Mouse (Mus musculus): ENCODE measurements around the gene Igflr1. TPM values are rescaled to one million over a fixed set of nuclear protein-coding genes. Genes with fewer than 3 reads are reported as not detected.

Igflr1 gene
- polyA plus RNA-seq, 1 experiment, result 0.56 TPM

DNA sequence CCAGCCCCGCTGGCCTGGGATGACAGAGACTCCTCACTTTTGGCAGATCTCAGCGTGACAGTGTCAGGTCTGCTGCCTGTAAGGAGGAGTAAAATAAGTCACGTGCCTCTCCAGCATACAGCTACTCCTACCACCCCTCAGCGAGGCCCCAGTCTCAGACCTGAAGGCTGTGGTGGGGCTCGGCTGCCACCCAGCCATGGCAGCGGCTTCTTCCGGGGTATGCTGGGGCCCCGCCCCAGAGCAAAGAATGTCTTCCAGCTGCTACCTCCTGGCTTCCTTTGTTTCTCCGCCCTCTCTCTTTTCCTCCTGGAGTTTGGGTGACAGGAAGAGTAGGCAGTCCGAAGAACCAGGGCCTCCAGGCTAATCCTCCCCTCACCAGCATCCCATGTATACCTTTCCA is 39.3 kb upstream of the Igflr1 start:
- H3K27me3 ChIP-seq (ENCODE audit: control insufficient read depth, insufficient read depth, insufficient read length), result no peaks in the 10 kb centered on the region
- no peak for TF ChIP-seq MYOD1 (IDR thresholded peaks at IDR 0.05; ENCODE audit: control insufficient read depth, insufficient read length, low read depth)
- no peak for TF ChIP-seq FOSL1 (IDR thresholded peaks at IDR 0.05; ENCODE audit: insufficient read depth, low read length, poor library complexity, severe bottlenecking)
- no peak for TF ChIP-seq CTCF (IDR thresholded peaks at IDR 0.05; ENCODE audit: control insufficient read depth, insufficient read depth, insufficient read length)
- TF ChIP-seq MAX (IDR thresholded peaks at IDR 0.05), result no peak
- no peak for TF ChIP-seq CEBPB (IDR thresholded peaks at IDR 0.05; ENCODE audit: low read depth)
- no peak for TF ChIP-seq USF1 (IDR thresholded peaks at IDR 0.05; ENCODE audit: low read depth)
- no peak for TF ChIP-seq MYOG (IDR thresholded peaks at IDR 0.05; ENCODE audit: control insufficient read depth, extremely low read depth, insufficient read length)
- H3K79me3 ChIP-seq (ENCODE audit: low read depth), result no peaks in the 10 kb centered on the region
- H3ac ChIP-seq (ENCODE audit: control insufficient read depth, insufficient read length, low read depth), result no peak overlapping the region
- H3K79me2 ChIP-seq (ENCODE audit: control insufficient read depth, insufficient read depth), result no peaks in the 10 kb centered on the region
- H3K4me3 ChIP-seq (ENCODE audit: insufficient read depth, poor library complexity, severe bottlenecking), result no peak overlapping the region
- H3K36me3 ChIP-seq (ENCODE audit: control insufficient read depth, insufficient read depth), result no peaks in the 10 kb centered on the region

DNA sequence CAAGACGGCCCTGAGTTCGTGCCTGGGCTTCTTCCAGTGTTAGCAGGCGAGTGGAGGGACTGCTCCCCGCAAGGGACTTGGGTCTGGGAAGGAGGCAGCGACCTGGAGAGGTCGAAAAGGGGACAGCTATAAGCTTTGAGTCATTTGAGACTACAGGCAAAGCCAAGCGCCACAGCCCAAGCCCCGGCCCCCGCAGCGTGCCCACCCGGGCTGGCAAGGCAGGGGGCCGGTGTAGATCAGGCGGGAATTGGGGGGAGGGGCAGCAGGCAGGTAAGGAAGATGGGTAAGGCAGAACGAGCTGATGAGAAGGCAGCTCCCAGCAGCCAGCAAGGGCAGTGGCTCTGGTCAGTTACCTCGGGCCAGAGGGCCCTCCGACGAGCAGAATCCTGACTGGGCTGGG is 38.8 kb upstream of the Igflr1 start:
- Histone ChIP-seq H3K36me3 (ENCODE audit: control insufficient read depth, insufficient read depth) (no peaks in the 10 kb centered on the region), H3ac (ENCODE audit: control insufficient read depth, insufficient read length, low read depth) (no peak overlapping the region), H3K79me3 (ENCODE audit: low read depth) (no peaks in the 10 kb centered on the region), H3K27me3 (ENCODE audit: control insufficient read depth, insufficient read depth, insufficient read length) (no peaks in the 10 kb centered on the region), H3K79me2 (ENCODE audit: control insufficient read depth, insufficient read depth) (no peaks in the 10 kb centered on the region), H3K4me3 (ENCODE audit: insufficient read depth, poor library complexity, severe bottlenecking) (no peak overlapping the region)
- TF ChIP-seq CTCF (IDR thresholded peaks at IDR 0.05; ENCODE audit: control insufficient read depth, insufficient read depth, insufficient read length) (no peak), CEBPB (IDR thresholded peaks at IDR 0.05; ENCODE audit: low read depth) (no peak), USF1 (IDR thresholded peaks at IDR 0.05; ENCODE audit: low read depth) (no peak), MAX (IDR thresholded peaks at IDR 0.05) (no peak), FOSL1 (IDR thresholded peaks at IDR 0.05; ENCODE audit: insufficient read depth, low read length, poor library complexity, severe bottlenecking) (no peak), MYOG (IDR thresholded peaks at IDR 0.05; ENCODE audit: control insufficient read depth, extremely low read depth, insufficient read length) (no peak), MYOD1 (IDR thresholded peaks at IDR 0.05; ENCODE audit: control insufficient read depth, insufficient read length, low read depth) (no peak)

GRCm38 (mm10) chr7:30526981-30527380 is 38.2 kb upstream of the Igflr1 start:
- Histone ChIP-seq H3K4me3 (ENCODE audit: insufficient read depth, poor library complexity, severe bottlenecking) (no peak overlapping the region), H3K36me3 (ENCODE audit: control insufficient read depth, insufficient read depth) (no peaks in the 10 kb centered on the region), H3K27me3 (ENCODE audit: control insufficient read depth, insufficient read depth, insufficient read length) (no peaks in the 10 kb centered on the region), H3ac (ENCODE audit: control insufficient read depth, insufficient read length, low read depth) (no peak overlapping the region), H3K79me3 (ENCODE audit: low read depth) (no peaks in the 10 kb centered on the region), H3K79me2 (ENCODE audit: control insufficient read depth, insufficient read depth) (no peaks in the 10 kb centered on the region)
- no peak for TF ChIP-seq FOSL1 (IDR thresholded peaks at IDR 0.05; ENCODE audit: insufficient read depth, low read length, poor library complexity, severe bottlenecking)
- no peak for TF ChIP-seq MYOD1 (IDR thresholded peaks at IDR 0.05; ENCODE audit: control insufficient read depth, insufficient read length, low read depth)
- TF ChIP-seq MYOG (IDR thresholded peaks at IDR 0.05; ENCODE audit: control insufficient read depth, extremely low read depth, insufficient read length), result no peak
- no peak for TF ChIP-seq CTCF (IDR thresholded peaks at IDR 0.05; ENCODE audit: control insufficient read depth, insufficient read depth, insufficient read length)
- no peak for TF ChIP-seq USF1 (IDR thresholded peaks at IDR 0.05; ENCODE audit: low read depth)
- TF ChIP-seq CEBPB (IDR thresholded peaks at IDR 0.05; ENCODE audit: low read depth), result no peak
- no peak for TF ChIP-seq MAX (IDR thresholded peaks at IDR 0.05)

DNA sequence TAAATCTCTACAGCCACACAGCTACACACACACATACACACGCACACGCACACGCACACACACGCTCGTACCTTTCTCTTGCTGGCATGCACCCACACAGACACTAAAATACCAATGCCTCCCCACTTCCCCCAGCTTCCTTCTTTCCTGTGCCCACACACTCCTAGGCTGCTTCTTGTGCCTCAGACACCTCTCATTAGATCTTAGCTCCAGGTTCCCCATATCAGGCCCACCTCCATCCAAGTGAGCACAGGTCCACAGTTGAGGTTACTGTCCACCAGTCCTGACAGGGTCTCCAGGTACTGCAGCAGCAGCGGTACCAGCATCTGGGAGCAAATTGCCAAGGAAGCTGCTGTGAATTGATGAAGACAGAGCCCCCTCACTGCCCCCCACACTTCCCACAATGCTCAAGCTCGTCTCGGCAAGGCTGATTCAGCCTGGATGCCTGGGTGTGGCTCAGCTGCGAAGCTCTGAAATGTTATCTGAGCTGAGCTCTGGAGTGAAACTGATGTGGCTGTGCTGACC is 33.9 kb upstream of the Igflr1 start:
- no peak overlapping the region for H3ac ChIP-seq (ENCODE audit: control insufficient read depth, insufficient read length, low read depth)
- H3K27me3 ChIP-seq (ENCODE audit: control insufficient read depth, insufficient read depth, insufficient read length), result no peaks in the 10 kb centered on the region
- H3K79me2 ChIP-seq (ENCODE audit: control insufficient read depth, insufficient read depth), result no peaks in the 10 kb centered on the region
- TF ChIP-seq MAX (IDR thresholded peaks at IDR 0.05) (no peak), CEBPB (IDR thresholded peaks at IDR 0.05; ENCODE audit: low read depth) (no peak), FOSL1 (IDR thresholded peaks at IDR 0.05; ENCODE audit: insufficient read depth, low read length, poor library complexity, severe bottlenecking) (no peak), USF1 (IDR thresholded peaks at IDR 0.05; ENCODE audit: low read depth) (no peak)
- no peak overlapping the region for H3K4me3 ChIP-seq (ENCODE audit: insufficient read depth, poor library complexity, severe bottlenecking)
- no peaks in the 10 kb centered on the region for H3K36me3 ChIP-seq (ENCODE audit: control insufficient read depth, insufficient read depth)
- H3K79me3 ChIP-seq (ENCODE audit: low read depth), result no peaks in the 10 kb centered on the region

- no peaks in the 10 kb centered on the region for H3K27me3 ChIP-seq (ENCODE audit: control insufficient read depth, insufficient read depth, insufficient read length)
- H3ac ChIP-seq (ENCODE audit: control insufficient read depth, insufficient read length, low read depth), result no peak overlapping the region
- no peaks in the 10 kb centered on the region for H3K36me3 ChIP-seq (ENCODE audit: control insufficient read depth, insufficient read depth)
- no peaks in the 10 kb centered on the region for H3K79me2 ChIP-seq (ENCODE audit: control insufficient read depth, insufficient read depth)
- TF ChIP-seq FOSL1 (IDR thresholded peaks at IDR 0.05; ENCODE audit: insufficient read depth, low read length, poor library complexity, severe bottlenecking) (no peak), CTCF (IDR thresholded peaks at IDR 0.05; ENCODE audit: control insufficient read depth, insufficient read depth, insufficient read length) (no peak), CEBPB (IDR thresholded peaks at IDR 0.05; ENCODE audit: low read depth) (no peak), MYOG (IDR thresholded peaks at IDR 0.05; ENCODE audit: control insufficient read depth, extremely low read depth, insufficient read length) (no peak), USF1 (IDR thresholded peaks at IDR 0.05; ENCODE audit: low read depth) (no peak), MAX (IDR thresholded peaks at IDR 0.05) (no peak), MYOD1 (IDR thresholded peaks at IDR 0.05; ENCODE audit: control insufficient read depth, insufficient read length, low read depth) (no peak)
- no peaks in the 10 kb centered on the region for H3K79me3 ChIP-seq (ENCODE audit: low read depth)
- H3K4me3 ChIP-seq (ENCODE audit: insufficient read depth, poor library complexity, severe bottlenecking), result no peak overlapping the region
Measured at GRCm38 (mm10) chr7:30532931-30533330, 32.3 kb upstream of the Igflr1 start.

Data from C2C12 (cell line).